Mouse (Mus musculus): ENCODE results near the gene AC134908.4. TPM values are rescaled to one million over a fixed set of nuclear protein-coding genes. Genes with fewer than 3 reads are reported as not detected.

Gene AC134908.4
- 1 to 10 TPM in 2 of 4 experiments, not detected in 2; 1.8 to 3.3 TPM for total RNA-seq (2022)

GRCm38 (mm10) chr17:25795609-25796092 lies at the start of gene AC134908.4:
Gene AC134908.4, minus strand, starts transcription at chr17:25795659.
- peak in 1 of 2 experiments; percentile 87 for DNase-seq (ENCODE audit: low spot score in 2 of 2)

- peak; percentile 78 to 94 for DNase-seq (ENCODE audit: low spot score in 2 of 2)
Measured at GRCm38 (mm10) chr17:25844396-25844901, 49.0 kb upstream of the AC134908.4 start, which contains the start of gene Rhot2. Gene Rhot2, minus strand, starts transcription at chr17:25844851.

GRCm38 (mm10) chr17:25843636-25844395 lies 48.4 kb upstream of the AC134908.4 start:
- peak in 1 of 2 experiments; percentile 27 for DNase-seq (ENCODE audit: low spot score in 2 of 2)

GRCm38 (mm10) chr17:25843122-25843521 lies 47.7 kb upstream of the AC134908.4 start:
- DNase-seq (ENCODE audit: low spot score in 2 of 2), result no peak

- no peak for DNase-seq (ENCODE audit: low spot score in 2 of 2)
Measured at GRCm38 (mm10) chr17:25842509-25842908, 47.0 kb upstream of the AC134908.4 start.

- DNase-seq (ENCODE audit: low spot score in 2 of 2), result no peak
Measured at GRCm38 (mm10) chr17:25841117-25841880, 45.8 kb upstream of the AC134908.4 start, which contains the start of gene Gm20683. Gene Gm20683, minus strand, starts transcription at chr17:25841763.

- DNase-seq (ENCODE audit: low spot score in 2 of 2), result no peak
Measured at GRCm38 (mm10) chr17:25840519-25840918, 45.1 kb upstream of the AC134908.4 start.

GRCm38 (mm10) chr17:25839455-25840235 lies 44.2 kb upstream of the AC134908.4 start:
- DNase-seq (ENCODE audit: low spot score in 2 of 2), result no peak

- no peak for DNase-seq (ENCODE audit: low spot score in 2 of 2)
Measured at GRCm38 (mm10) chr17:25838904-25839303, 43.4 kb upstream of the AC134908.4 start.

GRCm38 (mm10) chr17:25837533-25837932 lies 42.1 kb upstream of the AC134908.4 start:
- DNase-seq (ENCODE audit: low spot score in 2 of 2), result no peak

GRCm38 (mm10) chr17:25837076-25837410 lies 41.6 kb upstream of the AC134908.4 start, which contains the start of gene Rhbdl1:
Gene Rhbdl1, minus strand, starts transcription at chr17:25837295.
- peak in 1 of 2 experiments; percentile 84 for DNase-seq (ENCODE audit: low spot score in 2 of 2)

GRCm38 (mm10) chr17:25836397-25837075 lies 41.1 kb upstream of the AC134908.4 start:
- DNase-seq (ENCODE audit: low spot score in 2 of 2), result peak in 1 of 2 experiments; percentile 42

GRCm38 (mm10) chr17:25835816-25836215 lies 40.4 kb upstream of the AC134908.4 start:
- no peak for DNase-seq (ENCODE audit: low spot score in 2 of 2)

- DNase-seq (ENCODE audit: low spot score in 2 of 2), result no peak
Measured at GRCm38 (mm10) chr17:25835301-25835700, 39.8 kb upstream of the AC134908.4 start.

GRCm38 (mm10) chr17:25834595-25835222 lies 39.2 kb upstream of the AC134908.4 start:
- no peak for DNase-seq (ENCODE audit: low spot score in 2 of 2)

- no peak for DNase-seq (ENCODE audit: low spot score in 2 of 2)
Measured at GRCm38 (mm10) chr17:25833961-25834594, 38.6 kb upstream of the AC134908.4 start.

GRCm38 (mm10) chr17:25833291-25833663 lies 37.8 kb upstream of the AC134908.4 start, which contains the start of gene Stub1:
Gene Stub1, minus strand, starts transcription at chr17:25833404.
- peak in 1 of 2 experiments; percentile 87 for DNase-seq (ENCODE audit: low spot score in 2 of 2)

GRCm38 (mm10) chr17:25832436-25833290 lies 37.2 kb upstream of the AC134908.4 start:
- DNase-seq (ENCODE audit: low spot score in 2 of 2), result peak; percentile 97 to 99

All from left cerebral cortex, adult 8-10 months (tissue).